Mouse (Mus musculus) olfactory bulb, adult 2 months (tissue): ENCODE data around the gene Top2a.

Experiments used
- CTCF ChIP-seq: fragments of 200-500 bp; IDR thresholded peaks from 2 replicates; pipeline ENCODE4 v1.5.1; 2012; ENCODE audit warnings: low read depth, mild to moderate bottlenecking, low read length, moderate library complexity; ENCODE audit not compliant: insufficient read depth
- POLR2A ChIP-seq: fragments of 200-500 bp; IDR thresholded peaks from 2 replicates; pipeline ENCODE4 v1.6.1; 2012; ENCODE audit warnings: mild to moderate bottlenecking, low read depth, low read length, moderate library complexity; ENCODE audit not compliant: insufficient read depth

- TF ChIP-seq POLR2A (no peak), CTCF (no peak)
Observed at GRCm38 (mm10) chr11:99060435-99060834, 36.4 kb upstream of the Top2a start.
